Mouse (Mus musculus) ES-E14 (cell line): ENCODE results near the gene Ube2j1. TPM values are rescaled to one million over a fixed set of nuclear protein-coding genes. Genes with fewer than 3 reads are reported as not detected.

Source experiments
- DNase-seq: peaks from one replicate; pipeline ENCODE4 v3.0.0-alpha.2; 2013; ENCODE audit warnings: low read depth, low spot score
- H3K27ac ChIP-seq: 2 replicates; pipeline ENCODE4 v1.5.1; 2012; ENCODE audit warnings: low read depth, mild to moderate bottlenecking, low read length, moderate library complexity, mixed read lengths; ENCODE audit not compliant: poor library complexity, insufficient read depth, severe bottlenecking
- H3K36me3 ChIP-seq: 2 replicates; pipeline ENCODE4 v1.6.1; 2012; ENCODE audit warnings: mild to moderate bottlenecking, low read length, moderate library complexity, mixed read lengths; ENCODE audit not compliant: control insufficient read depth, poor library complexity, insufficient read depth, severe bottlenecking
- H3K4me1 ChIP-seq, 2 experiments: fragments of 150-350 bp in 1 of 2; sonication (generic) in 1 of 2; 2 replicates each; pipeline ENCODE4 v1.6.1; 2012; ENCODE audit warnings: low read length in 2 of 2, mild to moderate bottlenecking in 1 of 2, mixed read lengths in 1 of 2; ENCODE audit not compliant: control insufficient read depth in 2 of 2, insufficient read depth in 2 of 2, poor library complexity in 1 of 2
- H3K4me3 ChIP-seq, 2 experiments: fragments of 150-350 bp in 1 of 2; sonication (generic) in 1 of 2; 2 replicates each; pipeline ENCODE4 v1.5.1; 2012; ENCODE audit warnings: low read length in 2 of 2, low read depth in 1 of 2, mild to moderate bottlenecking in 1 of 2, mixed read lengths in 1 of 2; ENCODE audit not compliant: insufficient read depth in 1 of 2, poor library complexity in 1 of 2, severe bottlenecking in 1 of 2
- H3K9ac ChIP-seq: 2 replicates; pipeline ENCODE4 v1.6.1; 2012; ENCODE audit warnings: low read depth, mild to moderate bottlenecking, low read length, mixed read lengths; ENCODE audit not compliant: poor library complexity, insufficient read depth, severe bottlenecking
- H3K9me3 ChIP-seq: fragments of 150-350 bp; sonication (generic); 2 replicates; pipeline ENCODE4 v1.6.1; 2012; ENCODE audit warnings: low read depth, mild to moderate bottlenecking, low read length; ENCODE audit not compliant: control insufficient read depth, insufficient read depth
- CHD2 ChIP-seq: IDR thresholded peaks from 2 replicates; pipeline ENCODE4 v1.6.1; 2014; ENCODE audit warnings: mild to moderate bottlenecking, low read depth, low read length, inconsistent platforms
- HCFC1 ChIP-seq: IDR thresholded peaks from 2 replicates; pipeline ENCODE4 v1.6.1; 2012; ENCODE audit warnings: low read length, inconsistent platforms, borderline replicate concordance; ENCODE audit not compliant: insufficient read depth
- MAFK ChIP-seq: IDR thresholded peaks from 2 replicates; pipeline ENCODE4 v1.6.1; 2014; ENCODE audit warnings: mild to moderate bottlenecking, low read depth, low read length, inconsistent platforms; ENCODE audit not compliant: insufficient read depth
- ZC3H11A ChIP-seq: IDR thresholded peaks from 2 replicates; pipeline ENCODE4 v1.6.1; 2012; ENCODE audit warnings: low read depth, mild to moderate bottlenecking, inconsistent platforms, low read length, borderline replicate concordance
- ZNF384 ChIP-seq: IDR thresholded peaks from 2 replicates; pipeline ENCODE4 v1.6.1; 2012; ENCODE audit warnings: low read depth, low read length, inconsistent platforms
- in situ Hi-C, 2 experiments: fragments of 600-800 bp; cut with MboI; formaldehyde crosslinking; loops; one replicate each; pipeline ENCODE4 v1.15.1; 2025; ENCODE audit warnings: low sequenced_read_pairs in 2 of 2, inconsistent platforms in 1 of 2; ENCODE audit not compliant: unreplicated experiment in 2 of 2
- total RNA-seq: library from RNA; depleted of rRNA; stranded (reverse); fragments of 300-350 nt; gene quantifications from 2 replicates; pipeline ENCODE4 v1.2.3, GENCODE M21; 2012

Ube2j1 gene
- total RNA-seq, 1 experiment: 15.3 TPM

GRCm38 (mm10) chr4:33062981-33063380 lies 31.8 kb downstream of the Ube2j1 start, which contains the start of gene Gabrr2:
Gabrr2 (plus strand) TSS chr4:33062999.
- no peaks in the 10 kb centered on the region for H3K9me3 ChIP-seq
- DNase-seq: no peak
- H3K4me3 ChIP-seq: no peak within 1 kb of the TSS
- 0 out of 4 replicates have a peak, but pooled peaks cover 0 to 2% of the 10 kb centered on the region in 2 experiments for H3K4me1 ChIP-seq
- no peak for TF ChIP-seq HCFC1
- no peak for TF ChIP-seq ZC3H11A
- TF ChIP-seq ZNF384: no peak
- no peak for TF ChIP-seq CHD2
- no peak for TF ChIP-seq MAFK
- no peaks in the 10 kb centered on the region for H3K36me3 ChIP-seq
- H3K27ac ChIP-seq: no peak within 1 kb of the TSS
- no peak within 1 kb of the TSS for H3K9ac ChIP-seq
- in situ Hi-C loops: no loop called here

GRCm38 (mm10) chr4:33064986-33065385 lies 33.8 kb downstream of the Ube2j1 start:
- no peak for DNase-seq
- Histone ChIP-seq H3K9ac (no peak overlapping the region), H3K4me1 (0 out of 4 replicates have a peak, but pooled peaks cover 0 to 2% of the 10 kb centered on the region in 2 experiments), H3K9me3 (no peaks in the 10 kb centered on the region), H3K27ac (no peak overlapping the region), H3K4me3 (no peak overlapping the region), H3K36me3 (no peaks in the 10 kb centered on the region)
- in situ Hi-C loops: no loop called here
- TF ChIP-seq ZC3H11A (no peak), CHD2 (no peak), ZNF384 (no peak), MAFK (no peak), HCFC1 (no peak)

- H3K9me3 ChIP-seq: no peaks in the 10 kb centered on the region
- 0 out of 4 replicates have a peak, but pooled peaks cover 0 to 2% of the 10 kb centered on the region in 2 experiments for H3K4me1 ChIP-seq
- H3K27ac ChIP-seq: no peak overlapping the region; the same call in 1 of the 2 replicates
- in situ Hi-C loops: no loop called here
- TF ChIP-seq CHD2 (no peak), MAFK (no peak), ZNF384 (no peak), ZC3H11A (no peak), HCFC1 (no peak)
- no peaks in the 10 kb centered on the region for H3K36me3 ChIP-seq
- peak overlapping the region in 1 of 2 experiments; percentile 30; a peak in 1 of 4 replicates for H3K4me3 ChIP-seq
- DNase-seq: no peak
- no peak overlapping the region for H3K9ac ChIP-seq
These were observed 35.2 kb downstream of the Ube2j1 start for GRCm38 (mm10) chr4:33066223-33066960.

GRCm38 (mm10) chr4:33067331-33067730 lies 36.1 kb downstream of the Ube2j1 start:
- H3K9me3 ChIP-seq: no peaks in the 10 kb centered on the region
- H3K4me1 ChIP-seq: 0 out of 4 replicates have a peak, but pooled peaks cover 0 to 2% of the 10 kb centered on the region in 2 experiments
- in situ Hi-C loops: no loop called here
- no peak overlapping the region for H3K9ac ChIP-seq
- no peak overlapping the region for H3K4me3 ChIP-seq
- no peak overlapping the region for H3K27ac ChIP-seq
- H3K36me3 ChIP-seq: no peaks in the 10 kb centered on the region
- no peak for TF ChIP-seq ZNF384
- TF ChIP-seq ZC3H11A: no peak
- no peak for DNase-seq

- no peak for DNase-seq
- H3K36me3 ChIP-seq: no peaks in the 10 kb centered on the region
- no peak overlapping the region for H3K4me3 ChIP-seq
- in situ Hi-C loops: no loop called here
- TF ChIP-seq ZNF384 (no peak), ZC3H11A (no peak), HCFC1 (no peak), CHD2 (no peak)
- no peaks in the 10 kb centered on the region for H3K9me3 ChIP-seq
- H3K27ac ChIP-seq: no peak overlapping the region
- peaks cover 0 to 2% of the 10 kb centered on the region in 2 experiments; a peak in 1 of 4 replicates for H3K4me1 ChIP-seq
- no peak overlapping the region for H3K9ac ChIP-seq
These were observed 36.6 kb downstream of the Ube2j1 start for GRCm38 (mm10) chr4:33067826-33068225.
